Mouse (Mus musculus) 416B (cell line): Measurements from ENCODE around the gene Mzf1.

Experiments used
- DNase-seq: peaks from one replicate; pipeline ENCODE4 v3.0.0; 2011; ENCODE audit warnings: low read depth

Mzf1 gene

DNA sequence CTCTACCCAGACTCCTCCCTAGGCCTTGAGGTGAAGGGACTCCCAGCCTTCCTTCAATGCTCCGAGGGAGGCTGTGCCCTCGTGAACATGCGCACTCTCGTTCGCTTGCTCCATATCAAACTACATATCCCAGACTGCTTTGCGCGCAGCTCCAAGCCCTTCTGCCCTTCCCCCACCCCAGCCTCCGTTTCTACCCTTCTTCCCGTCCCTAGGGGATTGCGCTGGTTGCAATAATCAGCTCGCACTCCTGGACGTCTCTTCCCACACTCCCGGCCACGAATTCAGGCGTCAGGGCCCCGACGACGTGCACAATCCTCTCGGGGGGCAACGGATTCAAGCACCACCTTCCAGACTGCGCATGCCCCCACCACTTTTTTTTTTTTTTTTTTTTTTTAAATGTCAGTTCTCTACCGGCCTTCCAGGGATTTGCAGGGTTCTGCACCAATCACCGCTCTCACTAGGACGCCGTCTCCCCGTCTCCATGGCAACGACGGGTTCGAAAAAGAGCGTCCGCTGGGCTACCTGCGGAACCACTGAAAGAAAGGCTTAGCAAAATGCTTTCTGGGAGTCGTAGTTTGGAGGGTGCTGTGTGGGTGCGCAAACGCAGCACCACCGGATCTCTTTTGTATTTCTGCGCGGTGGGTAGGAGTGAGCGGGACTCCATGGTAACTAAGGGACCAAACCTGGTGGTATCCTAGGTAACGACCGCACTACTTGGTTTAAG lies at the start of gene Mzf1:
Mzf1 (minus strand) TSS at position 478 of the 724 bp plus-strand sequence.
- peak; percentile 80 for DNase-seq

GRCm38 (mm10) chr7:13095073-13095472 lies 40.5 kb upstream of the Mzf1 start, which contains the start of gene Vmn1r85:
Gene Vmn1r85, minus strand, starts transcription at chr7:13095173.
- no peak for DNase-seq

GRCm38 (mm10) chr7:13072293-13072692 lies 17.7 kb upstream of the Mzf1 start:
- no peak for DNase-seq

DNA sequence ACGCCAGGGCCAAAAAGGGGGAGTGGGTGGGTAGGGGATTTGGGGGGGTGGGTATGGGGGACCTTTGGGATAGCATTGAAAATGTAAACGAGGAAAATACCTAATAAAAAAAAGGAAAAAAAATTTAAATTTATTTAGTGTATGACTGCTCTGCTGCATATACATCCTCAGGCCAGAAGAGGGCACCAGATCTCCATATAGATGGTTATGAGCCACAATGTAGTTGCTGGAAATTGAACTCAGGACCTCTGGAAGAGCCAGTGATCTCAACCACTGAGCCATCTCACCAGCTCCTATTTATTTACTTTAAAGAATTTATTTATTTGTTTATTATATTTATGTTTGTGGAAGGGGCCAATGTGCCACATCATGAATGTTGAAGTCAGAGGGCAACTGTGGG lies 8.8 kb upstream of the Mzf1 start:
- peak; percentile 48 for DNase-seq

GRCm38 (mm10) chr7:13059536-13059935 lies 5.0 kb upstream of the Mzf1 start:
- DNase-seq = no peak

DNA sequence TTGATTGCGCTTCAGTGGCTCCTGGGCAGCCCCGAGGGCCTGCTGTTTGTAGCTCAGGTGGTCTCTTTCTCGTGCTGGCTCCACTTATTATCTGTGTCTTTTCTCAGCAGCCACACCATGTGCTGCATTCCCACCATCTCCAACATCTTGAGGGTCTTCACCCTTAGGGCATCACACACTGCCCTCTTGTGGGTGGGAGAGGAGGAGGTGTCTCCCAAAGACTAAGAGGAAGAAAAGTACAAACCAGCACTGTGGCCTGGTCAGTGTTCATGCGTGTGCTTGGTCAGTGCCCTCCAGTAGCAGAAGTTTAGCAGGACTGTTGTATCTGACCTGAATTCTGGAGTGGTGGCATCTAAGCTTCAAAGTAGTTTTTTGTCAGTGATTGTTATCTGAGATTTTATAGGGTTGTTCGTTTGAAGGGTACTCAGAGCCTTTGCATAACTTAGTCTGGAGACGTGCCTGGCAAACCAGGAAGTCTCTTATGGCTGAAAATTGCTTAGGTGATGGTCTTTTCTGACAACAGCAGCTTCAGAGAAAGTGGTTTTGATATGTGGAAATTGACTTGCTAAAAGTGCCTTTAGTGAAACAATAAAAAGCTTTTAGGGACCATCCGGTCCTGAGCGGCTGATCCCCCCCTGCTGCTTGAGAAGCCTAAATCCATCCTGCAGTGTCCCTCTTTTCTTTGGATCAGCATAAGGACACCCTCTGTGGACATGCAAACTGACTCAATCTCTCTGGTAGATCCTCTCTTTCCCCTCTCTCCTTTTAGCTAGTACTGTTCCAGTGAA lies 2.5 kb upstream of the Mzf1 start:
- peak; percentile 21 for DNase-seq

GRCm38 (mm10) chr7:13053961-13054286 lies 640 bp downstream of the Mzf1 start:
- no peak for DNase-seq

DNA sequence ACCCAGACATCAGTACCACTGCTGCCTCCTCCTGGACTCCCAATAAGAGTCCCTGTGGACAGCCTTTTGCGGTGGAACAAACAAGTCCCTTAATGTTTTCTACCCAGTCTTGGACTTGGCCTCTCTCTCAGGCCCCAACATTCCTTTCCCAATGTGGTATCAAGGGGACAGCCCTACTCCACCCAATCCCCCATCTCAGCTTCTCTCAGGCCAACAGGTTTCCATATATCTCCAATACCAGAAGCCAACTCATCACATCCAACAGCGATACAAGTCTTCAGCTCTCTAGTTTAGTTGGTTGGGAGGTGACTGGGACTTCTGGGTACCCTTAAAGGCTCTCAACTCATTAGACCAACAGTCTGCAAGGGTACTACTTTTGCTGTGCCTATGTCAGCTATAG lies 1.1 kb downstream of the Mzf1 start:
- no peak for DNase-seq

GRCm38 (mm10) chr7:13053001-13053400 lies 1.6 kb downstream of the Mzf1 start:
- no peak for DNase-seq

DNA sequence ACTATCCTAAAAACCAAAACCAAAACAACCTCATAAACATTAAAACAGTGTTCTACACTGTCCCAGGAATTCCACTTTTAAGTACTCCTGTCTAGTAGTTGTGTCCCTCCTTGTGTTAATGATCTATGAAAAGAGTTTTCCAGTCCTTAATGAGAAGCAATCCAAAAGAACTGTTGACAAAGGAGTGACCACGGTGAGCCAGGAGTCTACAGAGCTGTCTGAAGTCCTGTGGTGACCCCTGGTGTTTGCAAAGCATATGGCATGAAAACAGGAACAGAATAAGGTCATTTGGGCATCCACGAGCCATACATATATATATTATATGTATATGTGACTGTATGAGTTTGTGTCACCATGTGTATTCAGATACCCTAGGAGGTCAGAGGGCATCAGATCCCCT lies 8.5 kb downstream of the Mzf1 start:
- peak; percentile 88 for DNase-seq

DNA sequence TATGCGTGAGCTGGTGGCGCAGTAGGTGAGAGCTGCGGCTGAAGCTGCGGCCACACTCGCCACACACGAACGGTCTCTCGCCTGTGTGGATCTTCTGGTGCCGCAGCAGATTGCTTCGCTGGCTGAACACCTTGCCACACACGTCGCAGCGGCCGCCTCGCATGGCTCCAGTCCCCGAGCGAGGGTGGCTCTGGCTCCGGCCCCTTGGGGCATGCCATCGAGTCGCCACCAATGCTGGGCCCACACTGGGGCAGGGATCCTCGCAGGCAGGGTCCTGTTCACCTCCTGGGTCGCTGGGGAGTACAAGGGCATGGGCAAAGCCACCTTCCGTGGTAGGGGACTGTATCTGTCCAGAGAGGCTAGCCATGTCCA lies 10.3 kb downstream of the Mzf1 start:
- no peak for DNase-seq

DNA sequence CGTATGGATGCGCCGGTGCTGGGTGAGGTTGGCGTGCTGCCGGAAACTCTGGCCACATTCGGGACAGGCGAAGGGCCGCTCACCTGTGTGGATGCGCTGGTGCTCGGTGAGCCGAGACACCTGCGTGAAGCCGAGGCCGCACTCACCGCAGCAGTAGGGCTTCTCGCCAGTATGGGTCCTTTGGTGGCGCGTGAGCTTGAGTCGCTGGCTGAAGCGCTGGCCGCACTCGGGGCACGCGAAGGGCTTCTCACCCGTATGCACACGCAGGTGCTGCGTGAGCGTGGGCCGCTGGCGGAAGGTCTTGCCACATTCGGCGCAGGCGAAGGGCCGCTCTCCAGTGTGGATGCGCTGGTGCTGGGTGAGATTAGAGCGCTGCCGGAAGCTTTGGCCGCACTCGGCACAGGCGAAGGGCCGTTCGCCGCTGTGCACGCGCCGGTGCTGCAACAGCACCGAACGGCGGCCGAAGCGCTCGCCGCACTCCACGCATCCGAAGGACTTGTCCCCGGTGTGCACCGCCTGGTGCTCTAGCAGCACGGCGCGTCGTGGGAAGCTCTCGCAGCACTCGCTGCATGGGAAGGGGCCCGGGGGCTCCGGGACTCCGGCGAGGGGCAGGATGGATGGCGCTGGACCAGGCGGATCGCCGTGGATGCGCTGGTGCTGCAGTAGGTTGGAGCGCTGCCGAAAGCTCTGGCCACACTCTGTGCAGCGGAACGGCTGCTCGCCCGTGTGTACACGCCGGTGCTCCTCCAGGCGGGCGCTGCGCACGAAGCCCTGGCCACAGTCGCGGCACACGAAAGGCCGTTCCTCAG lies 10.9 kb downstream of the Mzf1 start:
- no peak for DNase-seq

GRCm38 (mm10) chr7:13043120-13043444 lies 11.5 kb downstream of the Mzf1 start:
- no peak for DNase-seq

DNA sequence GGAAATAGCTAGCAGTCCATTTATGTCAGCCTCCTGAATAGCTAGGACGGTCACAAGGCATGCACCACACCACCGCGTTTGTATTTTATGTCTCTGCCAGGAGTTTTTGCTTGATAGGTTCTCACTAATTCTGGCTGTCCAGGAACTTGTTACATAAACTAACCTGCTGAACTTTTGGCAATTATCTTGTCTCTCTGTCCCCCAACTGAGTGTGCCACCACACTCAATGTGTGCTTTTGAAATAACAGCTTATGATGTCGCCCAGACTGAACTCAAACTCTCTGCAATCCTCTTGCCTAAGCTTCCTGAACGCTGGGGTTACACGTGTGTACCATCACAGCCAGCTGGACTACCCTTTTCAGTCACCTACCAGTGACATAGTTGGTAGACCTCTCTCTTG lies 12.1 kb downstream of the Mzf1 start:
- no peak for DNase-seq

DNA sequence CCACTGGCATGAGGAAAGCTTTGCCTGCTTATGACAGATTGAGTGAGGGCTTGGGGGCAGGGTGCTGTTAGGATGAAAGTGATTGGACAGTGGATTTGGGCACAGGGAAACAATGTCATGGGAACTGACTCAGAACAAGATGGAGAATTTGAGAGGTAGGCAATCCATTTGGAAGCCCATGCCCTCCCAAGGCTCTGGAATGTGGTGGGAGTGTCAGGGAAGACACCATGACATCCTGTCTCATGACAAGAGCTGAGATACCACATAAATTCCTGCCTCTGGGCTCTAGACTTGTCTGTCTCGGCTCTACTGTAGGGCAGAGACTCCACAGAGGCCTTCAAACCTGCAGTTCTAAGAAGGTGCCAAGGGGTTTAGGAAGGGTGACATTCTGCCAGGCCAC lies 13.3 kb downstream of the Mzf1 start:
- no peak for DNase-seq

DNA sequence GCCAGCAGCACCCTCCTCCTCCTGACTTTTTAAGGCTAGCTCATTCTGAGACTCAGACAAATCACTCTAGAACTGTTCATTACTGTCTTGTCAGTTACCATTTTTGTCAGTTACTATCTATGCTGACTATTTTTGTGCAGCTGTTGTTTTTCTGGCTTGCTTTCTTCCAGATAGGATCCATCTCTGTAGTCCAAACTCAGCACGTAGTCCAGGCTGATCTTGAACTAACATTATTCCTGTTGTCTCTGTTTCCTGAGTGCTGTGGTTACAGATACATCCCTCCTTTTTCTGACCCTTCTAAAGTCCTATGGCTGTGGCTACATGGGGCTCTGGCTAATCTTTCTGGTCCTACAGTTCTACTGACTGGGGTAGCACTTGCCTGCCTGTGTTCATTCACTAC lies 15.4 kb downstream of the Mzf1 start:
- DNase-seq = no peak

GRCm38 (mm10) chr7:13038621-13039169 lies 15.9 kb downstream of the Mzf1 start:
- DNase-seq = peak; percentile 89

DNA sequence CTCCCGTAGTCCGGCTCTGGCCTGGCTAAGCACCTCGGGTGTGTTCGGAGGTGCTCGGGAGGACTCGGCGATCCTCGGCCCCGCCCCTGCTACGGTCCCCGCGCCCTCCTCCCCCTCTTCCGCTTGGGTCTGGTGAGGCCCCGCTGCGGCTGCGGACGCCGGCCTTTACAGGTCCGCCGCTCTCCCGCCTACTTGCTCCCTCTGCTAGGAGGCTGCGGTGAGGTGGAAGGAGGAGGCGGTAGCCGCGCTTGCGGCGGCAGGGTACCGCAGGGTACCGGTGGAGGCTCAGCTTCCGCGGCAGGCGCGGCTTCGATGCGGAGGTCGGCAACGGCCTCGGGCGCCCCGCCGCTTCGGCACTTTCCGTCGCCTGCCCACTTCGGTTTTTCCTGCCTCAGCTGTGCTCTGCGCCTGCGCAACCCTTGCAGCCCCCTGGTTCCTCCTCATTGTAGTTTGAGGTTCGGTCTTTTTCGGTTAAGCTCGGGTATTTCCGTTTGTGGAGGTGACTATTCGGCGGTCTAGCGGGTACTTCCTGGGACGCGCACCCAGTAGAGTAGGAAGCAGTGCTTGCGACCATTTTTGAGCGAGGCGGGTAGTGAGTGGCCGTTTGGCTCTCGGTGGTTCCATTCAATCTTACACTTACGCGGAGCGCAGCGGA lies 16.5 kb downstream of the Mzf1 start, which contains the start of gene Ube2m:
Ube2m (minus strand) TSS at position 375 of the 655 bp plus-strand sequence.
- peak; percentile 98 for DNase-seq

- DNase-seq = no peak
Measured at GRCm38 (mm10) chr7:13037366-13037765, 17.2 kb downstream of the Mzf1 start.

GRCm38 (mm10) chr7:13036806-13037205 lies 17.8 kb downstream of the Mzf1 start:
- DNase-seq = no peak

DNA sequence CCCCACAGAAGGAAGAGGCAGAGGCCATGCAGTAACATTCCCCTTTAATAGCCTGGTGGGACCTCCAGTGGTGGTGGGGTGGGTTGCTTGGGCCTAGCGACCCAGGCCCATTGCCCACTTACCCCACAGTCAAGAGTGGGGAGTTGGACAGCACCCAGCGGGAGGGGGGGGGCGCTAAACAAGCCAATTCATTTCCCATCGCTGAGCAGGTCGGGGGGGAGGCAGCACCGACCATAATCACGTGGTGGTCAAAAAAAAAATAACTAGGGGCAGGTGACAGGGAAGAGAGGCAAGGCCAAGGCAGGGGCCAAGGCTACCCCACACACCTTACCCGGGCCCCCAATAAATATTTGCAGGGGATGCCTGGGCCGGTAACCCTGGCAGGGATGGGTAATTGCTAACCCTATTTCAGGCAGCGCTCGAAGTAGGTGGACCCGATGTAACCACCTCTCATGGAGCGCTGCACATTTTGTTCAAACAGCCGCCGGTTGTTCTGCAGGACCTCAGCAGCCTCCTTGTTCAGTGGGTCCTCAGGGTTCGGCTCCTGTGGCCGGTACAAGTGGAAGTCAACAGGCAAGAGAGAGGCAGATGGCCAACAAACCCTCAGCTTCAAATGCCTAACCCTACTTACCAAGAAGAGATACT lies 19.2 kb downstream of the Mzf1 start:
- DNase-seq = no peak
